Mouse (Mus musculus) midbrain, embryonic 13.5 days (tissue): ENCODE results near the gene Ldlrap1. TPM values are rescaled to one million over a fixed set of nuclear protein-coding genes. Genes with fewer than 3 reads are reported as not detected.
A peak's percentile ranks its signal among the peaks of the same experiment; 100 is the strongest.

ENCODE experiments used
- ATAC-seq: fragments of 200-750 bp; cut with Nextera tagmentation; 2 replicates; pipeline ENCODE4 v1.8.0; 2017; ENCODE audit warnings: mild to moderate bottlenecking, moderate TSS enrichment, moderate library complexity
- H3K27ac ChIP-seq: fragments of 300-500 bp; sonication (generic); 2 replicates; pipeline ENCODE4 v1.5.1; 2015; ENCODE audit warnings: inconsistent platforms, mild to moderate bottlenecking, moderate library complexity
- H3K27me3 ChIP-seq: fragments of 300-500 bp; sonication (generic); 2 replicates; pipeline ENCODE4 v1.6.1; 2015; ENCODE audit warnings: mild to moderate bottlenecking, inconsistent platforms
- H3K36me3 ChIP-seq: fragments of 300-500 bp; sonication (generic); 2 replicates; pipeline ENCODE4 v1.6.1; 2015; ENCODE audit warnings: mild to moderate bottlenecking, inconsistent platforms
- H3K4me1 ChIP-seq: fragments of 300-500 bp; sonication (generic); replicated peaks from 2 replicates; pipeline ENCODE4 v1.6.1; 2015; ENCODE audit warnings: inconsistent platforms
- H3K4me2 ChIP-seq: fragments of 300-500 bp; sonication (generic); replicated peaks from 2 replicates; pipeline ENCODE4 v1.6.1; 2015; ENCODE audit warnings: moderate library complexity, mild to moderate bottlenecking, inconsistent platforms
- H3K4me3 ChIP-seq: fragments of 300-500 bp; sonication (generic); replicated peaks from 2 replicates; pipeline ENCODE4 v1.5.1; 2015; ENCODE audit warnings: mild to moderate bottlenecking, inconsistent platforms
- H3K9ac ChIP-seq: fragments of 300-500 bp; sonication (generic); replicated peaks from 2 replicates; pipeline ENCODE4 v1.6.1; 2015; ENCODE audit warnings: mild to moderate bottlenecking, inconsistent platforms
- H3K9me3 ChIP-seq: fragments of 300-500 bp; sonication (generic); 2 replicates; pipeline ENCODE4 v1.6.1; 2016; ENCODE audit warnings: mild to moderate bottlenecking, inconsistent platforms
- WGBS: fragments of 180-500 bp; shearing (Covaris S2); methylation state at CpG from one replicate; pipeline ENCODE4 v1.1.7; 2015; 5-methylcytosine and 5-hydroxymethylcytosine counted together
- polyA plus RNA-seq: library from polyadenylated mRNA; unstranded; fragments of >200 nt; fragmentation: Nextera tagmentation; extraction: Ambion mirVana; gene quantifications from 2 replicates; pipeline ENCODE4 v1.2.1, GENCODE M21; 2015

Ldlrap1 gene
- polyA plus RNA-seq, 1 experiment from 2014 or later = 3.4 TPM

GRCm38 (mm10) chr4:134772805-134773674 is 5.2 kb upstream of the Ldlrap1 start:
- H3K4me1 ChIP-seq = peaks cover 10% of the 10 kb centered on the region
- 50% methylated on average over 4 of the region's 4 CpGs for WGBS
- ATAC-seq = no peak
- no peak overlapping the region for H3K27ac ChIP-seq
- no peak overlapping the region for H3K4me3 ChIP-seq
- H3K9ac ChIP-seq = no peak overlapping the region
- H3K27me3 ChIP-seq = peaks cover 18% of the 10 kb centered on the region
- no peaks in the 10 kb centered on the region for H3K9me3 ChIP-seq
- no peaks in the 10 kb centered on the region for H3K36me3 ChIP-seq
- no peak overlapping the region for H3K4me2 ChIP-seq

DNA sequence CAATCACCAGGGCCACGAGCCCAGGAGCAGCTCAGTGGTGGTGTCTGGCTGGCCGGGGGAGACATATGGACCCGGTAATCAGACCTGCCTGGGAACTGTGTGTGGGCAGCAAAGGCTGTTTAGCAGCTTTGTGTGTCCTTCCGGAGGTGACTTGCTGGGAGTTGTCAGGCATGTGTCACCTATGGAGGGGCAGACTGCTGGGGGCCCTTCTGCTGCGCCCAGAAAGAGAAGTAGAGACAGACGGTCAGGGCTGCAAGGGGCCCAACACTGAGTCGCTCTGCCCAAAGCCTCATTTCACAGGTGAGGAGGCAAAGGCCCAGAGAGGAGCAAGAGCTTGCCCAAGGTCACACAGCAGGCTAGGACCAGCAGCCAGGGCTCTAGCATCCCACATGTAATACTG is 2.1 kb upstream of the Ldlrap1 start:
- peaks cover 46% of the 10 kb centered on the region for H3K27me3 ChIP-seq
- ATAC-seq = no peak

GRCm38 (mm10) chr4:134769081-134769811 is 1.4 kb upstream of the Ldlrap1 start:
- no peak overlapping the region for H3K4me3 ChIP-seq
- no peak for ATAC-seq
- H3K9ac ChIP-seq = no peak overlapping the region
- 63% methylated on average over 7 of the region's 7 CpGs for WGBS
- H3K4me2 ChIP-seq = no peak overlapping the region
- no peak overlapping the region for H3K27ac ChIP-seq
- peaks cover 25% of the 10 kb centered on the region for H3K4me1 ChIP-seq
- H3K9me3 ChIP-seq = no peaks in the 10 kb centered on the region
- H3K36me3 ChIP-seq = no peaks in the 10 kb centered on the region
- H3K27me3 ChIP-seq = peaks cover 46% of the 10 kb centered on the region

More for the DNA sequence above, 2.1 kb upstream of the Ldlrap1 start:
- H3K36me3 ChIP-seq = no peaks in the 10 kb centered on the region
- H3K4me2 ChIP-seq = no peak overlapping the region
- no peak overlapping the region for H3K9ac ChIP-seq
- 79% methylated on average over 7 of the region's 7 CpGs for WGBS
- no peaks in the 10 kb centered on the region for H3K9me3 ChIP-seq
- H3K27ac ChIP-seq = no peak overlapping the region
- no peak overlapping the region for H3K4me3 ChIP-seq
- H3K4me1 ChIP-seq = peaks cover 25% of the 10 kb centered on the region

- H3K27ac ChIP-seq = no peak overlapping the region
- 9% methylated on average over 21 of the region's 21 CpGs for WGBS
- H3K36me3 ChIP-seq = no peaks in the 10 kb centered on the region
- H3K27me3 ChIP-seq = peaks cover 46% of the 10 kb centered on the region
- peak overlapping the region; percentile 52 for H3K4me3 ChIP-seq
- no peaks in the 10 kb centered on the region for H3K9me3 ChIP-seq
- peaks cover 25% of the 10 kb centered on the region for H3K4me1 ChIP-seq
- peak overlapping the region; percentile 63; the same call in 1 of the 2 replicates for H3K9ac ChIP-seq
- ATAC-seq = no peak
- H3K4me2 ChIP-seq = peak overlapping the region; percentile 89
These were observed 533 bp upstream of the Ldlrap1 start for GRCm38 (mm10) chr4:134768226-134768888.

- Histone ChIP-seq H3K9ac (peak overlapping the region; percentile 63), H3K9me3 (no peaks in the 10 kb centered on the region), H3K4me3 (peak overlapping the region; percentile 52), H3K4me1 (peaks cover 20% of the 10 kb centered on the region), H3K27ac (no peak overlapping the region), H3K4me2 (peak overlapping the region; percentile 89), H3K27me3 (peaks cover 45% of the 10 kb centered on the region), H3K36me3 (no peaks in the 10 kb centered on the region)
- peak; percentile 22 for ATAC-seq
- 2% methylated on average over 23 of the region's 23 CpGs for whole genome bisulfite sequencing
These were observed 859 bp downstream of the Ldlrap1 start for GRCm38 (mm10) chr4:134766904-134767425.

GRCm38 (mm10) chr4:134766277-134766676 is 1.5 kb downstream of the Ldlrap1 start:
- no peak for ATAC-seq
- H3K27ac ChIP-seq = no peak overlapping the region
- H3K9ac ChIP-seq = no peak overlapping the region
- no peaks in the 10 kb centered on the region for H3K36me3 ChIP-seq
- peak overlapping the region; percentile 89; the same call in 1 of the 2 replicates for H3K4me2 ChIP-seq
- H3K4me1 ChIP-seq = peaks cover 20% of the 10 kb centered on the region
- peaks cover 43% of the 10 kb centered on the region for H3K27me3 ChIP-seq
- H3K9me3 ChIP-seq = no peaks in the 10 kb centered on the region
- H3K4me3 ChIP-seq = no peak overlapping the region
- 77% methylated on average over 6 of the region's 6 CpGs for WGBS

GRCm38 (mm10) chr4:134764333-134764732 is 3.5 kb downstream of the Ldlrap1 start:
- Histone ChIP-seq H3K27ac (no peak overlapping the region), H3K9ac (no peak overlapping the region), H3K4me1 (peaks cover 20% of the 10 kb centered on the region), H3K4me2 (no peak overlapping the region), H3K36me3 (no peaks in the 10 kb centered on the region), H3K27me3 (peaks cover 40% of the 10 kb centered on the region), H3K9me3 (no peaks in the 10 kb centered on the region), H3K4me3 (no peak overlapping the region)
- ATAC-seq = no peak
- 79% methylated on average over 3 of the region's 3 CpGs for WGBS

DNA sequence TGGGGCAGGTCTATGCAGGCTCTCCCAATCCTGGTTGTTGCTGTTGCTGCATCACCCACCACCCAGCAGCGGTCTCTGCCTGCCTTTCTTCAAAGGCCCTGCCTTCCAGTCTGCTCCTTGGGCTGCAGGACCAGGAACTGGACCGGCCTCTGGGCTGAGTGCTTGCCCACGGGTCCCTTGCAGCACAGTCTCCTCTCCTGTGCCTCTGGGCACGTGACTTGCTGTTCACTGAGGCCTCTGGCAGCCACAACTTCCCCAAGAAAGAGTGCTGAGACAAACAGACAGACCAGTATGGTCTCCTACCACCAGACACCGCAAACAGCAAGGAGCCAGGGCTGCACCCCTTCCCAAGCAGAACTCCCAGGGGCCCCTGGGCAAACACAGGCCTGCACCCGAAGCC is 5.5 kb downstream of the Ldlrap1 start:
- ATAC-seq = no peak
- H3K9me3 ChIP-seq = no peaks in the 10 kb centered on the region
- no peak overlapping the region for H3K4me3 ChIP-seq
- no peak overlapping the region for H3K4me2 ChIP-seq
- no peak overlapping the region for H3K9ac ChIP-seq
- H3K4me1 ChIP-seq = peaks cover 8% of the 10 kb centered on the region
- H3K27ac ChIP-seq = no peak overlapping the region
- no peaks in the 10 kb centered on the region for H3K36me3 ChIP-seq
- H3K27me3 ChIP-seq = peaks cover 21% of the 10 kb centered on the region
- 82% methylated on average over 6 of the region's 6 CpGs for WGBS

DNA sequence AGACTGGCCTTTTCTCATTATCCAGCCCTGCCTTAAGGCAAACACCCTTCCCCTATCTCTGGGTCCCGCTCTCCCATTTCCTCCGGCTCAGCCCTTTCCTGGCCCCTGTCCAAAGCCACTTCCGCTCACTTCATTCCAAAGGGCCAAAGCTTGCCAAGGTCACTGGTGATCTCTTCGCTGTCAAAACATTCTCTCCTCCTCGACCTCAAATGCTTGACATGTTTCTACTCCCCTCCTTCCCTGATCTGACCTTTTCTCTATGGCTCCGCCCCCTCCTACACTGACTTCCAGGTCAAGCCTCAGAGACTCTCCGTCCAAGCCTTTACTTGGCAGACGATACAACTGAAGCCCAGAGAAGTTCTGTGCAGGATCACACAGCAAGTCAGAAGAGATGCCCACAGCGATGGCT is 7.0 kb downstream of the Ldlrap1 start:
- H3K4me2 ChIP-seq = no peak overlapping the region
- no peak overlapping the region for H3K9ac ChIP-seq
- no peaks in the 10 kb centered on the region for H3K9me3 ChIP-seq
- no peak for ATAC-seq
- H3K36me3 ChIP-seq = no peaks in the 10 kb centered on the region
- WGBS = 75% methylated on average over 9 of the region's 9 CpGs
- peaks cover 5% of the 10 kb centered on the region for H3K27me3 ChIP-seq
- no peak overlapping the region for H3K27ac ChIP-seq
- H3K4me3 ChIP-seq = no peak overlapping the region
- no peaks in the 10 kb centered on the region for H3K4me1 ChIP-seq

DNA sequence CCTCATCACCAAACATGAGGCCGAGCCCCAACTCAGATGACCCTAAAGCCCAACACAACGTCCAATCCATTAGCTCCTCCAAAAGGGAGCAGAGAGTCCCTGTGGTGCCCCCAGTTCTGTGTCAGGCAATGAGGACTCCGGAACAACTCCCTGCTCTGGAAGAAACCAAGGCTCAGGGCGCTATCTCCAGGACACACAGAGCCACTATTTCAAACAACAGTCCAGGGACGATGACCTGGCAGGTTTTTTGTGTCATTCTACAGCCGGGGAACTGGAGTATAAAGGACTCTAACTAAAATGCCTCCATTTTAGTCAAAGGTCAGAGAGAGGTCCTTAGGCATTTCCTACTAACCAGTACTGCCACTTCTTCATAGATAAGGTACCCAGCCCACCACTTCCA is 7.5 kb downstream of the Ldlrap1 start:
- H3K9ac ChIP-seq = no peak overlapping the region
- H3K27ac ChIP-seq = no peak overlapping the region
- no peak for ATAC-seq
- H3K4me1 ChIP-seq = 0 out of 2 replicates have a peak, but pooled peaks cover under 1% of the 10 kb centered on the region
- no peak overlapping the region for H3K4me3 ChIP-seq
- H3K36me3 ChIP-seq = no peaks in the 10 kb centered on the region
- no peak overlapping the region for H3K4me2 ChIP-seq
- WGBS = 82% methylated on average over 6 of the region's 6 CpGs
- H3K27me3 ChIP-seq = peaks cover under 1% of the 10 kb centered on the region; the same call in 1 of the 2 replicates
- H3K9me3 ChIP-seq = no peaks in the 10 kb centered on the region

GRCm38 (mm10) chr4:134759564-134759963 is 8.3 kb downstream of the Ldlrap1 start:
- no peaks in the 10 kb centered on the region for H3K9me3 ChIP-seq
- peaks cover 6% of the 10 kb centered on the region for H3K4me1 ChIP-seq
- H3K36me3 ChIP-seq = no peaks in the 10 kb centered on the region
- no peak overlapping the region for H3K9ac ChIP-seq
- H3K4me2 ChIP-seq = no peak overlapping the region
- ATAC-seq = no peak
- H3K4me3 ChIP-seq = no peak overlapping the region
- no peaks in the 10 kb centered on the region for H3K27me3 ChIP-seq
- no peak overlapping the region for H3K27ac ChIP-seq
- 95% methylated on average over 7 of the region's 7 CpGs for WGBS
